Mouse (Mus musculus) liver, embryonic 13.5 days (tissue): ENCODE results near the gene Tbl2. TPM values are rescaled to one million over a fixed set of nuclear protein-coding genes. Genes with fewer than 3 reads are reported as not detected.

ENCODE experiments used
- ATAC-seq: fragments of 200-750 bp; cut with Nextera tagmentation; 2 replicates; pipeline ENCODE4 v1.8.0; 2017; ENCODE audit warnings: low read depth, mild to moderate bottlenecking, moderate number of reproducible peaks, moderate library complexity
- DNase-seq: peaks from one replicate; pipeline ENCODE4 v3.0.0; 2022
- H3K27ac ChIP-seq: fragments of 300-500 bp; sonication (generic); 2 replicates; pipeline ENCODE4 v1.5.1; 2015; ENCODE audit warnings: moderate library complexity, mild to moderate bottlenecking, inconsistent platforms
- H3K27me3 ChIP-seq: fragments of 300-500 bp; sonication (generic); 2 replicates; pipeline ENCODE4 v1.6.1; 2015; ENCODE audit warnings: mild to moderate bottlenecking, inconsistent platforms
- H3K36me3 ChIP-seq: fragments of 300-500 bp; sonication (generic); 2 replicates; pipeline ENCODE4 v1.6.1; 2015; ENCODE audit warnings: mild to moderate bottlenecking, inconsistent platforms
- H3K4me1 ChIP-seq: fragments of 300-500 bp; sonication (generic); replicated peaks from 2 replicates; pipeline ENCODE4 v1.6.1; 2015; ENCODE audit warnings: inconsistent platforms
- H3K4me2 ChIP-seq: fragments of 300-500 bp; sonication (generic); 2 replicates; pipeline ENCODE4 v1.6.1; 2015; ENCODE audit warnings: inconsistent platforms, mild to moderate bottlenecking, moderate library complexity
- H3K4me3 ChIP-seq: fragments of 300-500 bp; sonication (generic); replicated peaks from 2 replicates; pipeline ENCODE4 v1.5.1; 2015; ENCODE audit warnings: mild to moderate bottlenecking, inconsistent platforms
- H3K9ac ChIP-seq: fragments of 300-500 bp; sonication (generic); 2 replicates; pipeline ENCODE4 v1.6.1; 2015; ENCODE audit warnings: mild to moderate bottlenecking, inconsistent platforms
- H3K9me3 ChIP-seq: fragments of 300-500 bp; sonication (generic); replicated peaks from 2 replicates; pipeline ENCODE4 v1.6.1; 2016; ENCODE audit warnings: inconsistent platforms
- WGBS: fragments of 180-500 bp; shearing (Covaris S2); methylation state at CpG from one replicate; pipeline ENCODE4 v1.1.7; 2015; ENCODE audit not compliant: insufficient replicate concordance; 5-methylcytosine and 5-hydroxymethylcytosine counted together
- polyA plus RNA-seq: library from polyadenylated mRNA; unstranded; fragments of >200 nt; fragmentation: Nextera tagmentation; extraction: Ambion mirVana; gene quantifications from 2 replicates; pipeline ENCODE4 v1.2.1, GENCODE M21; 2015

The Tbl2 gene
- polyA plus RNA-seq, 1 experiment from 2014 or later: 13.6 TPM

DNA sequence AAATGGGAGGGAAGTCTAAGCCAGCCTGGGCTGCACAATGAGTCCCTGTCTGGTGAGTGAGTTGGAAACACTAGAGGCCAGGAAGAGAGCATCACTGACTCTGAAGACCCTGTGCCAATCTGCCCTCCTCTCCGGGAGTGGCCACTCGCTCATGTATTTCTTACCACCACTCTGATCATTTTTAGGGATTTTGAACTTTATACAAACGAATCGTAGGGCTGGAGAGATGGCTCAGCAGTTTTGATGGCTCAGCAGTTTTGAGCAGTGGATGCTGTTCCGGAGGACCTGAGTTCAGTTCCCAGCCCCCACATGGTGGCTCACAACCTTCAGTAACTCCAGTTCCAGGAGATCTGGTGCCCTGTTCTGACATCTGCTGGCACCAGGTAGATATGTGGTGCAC, 23.5 kb downstream of the Tbl2 start:
- Histone ChIP-seq H3K27me3 (no peaks in the 10 kb centered on the region), H3K4me3 (no peak overlapping the region), H3K27ac (no peak overlapping the region), H3K36me3 (peaks cover 69% of the 10 kb centered on the region), H3K4me1 (peaks cover 38% of the 10 kb centered on the region), H3K9ac (no peak overlapping the region), H3K4me2 (no peak overlapping the region), H3K9me3 (no peaks in the 10 kb centered on the region)
- WGBS: 90% methylated on average over 5 of the region's 5 CpGs
- DNase-seq (no peak), ATAC-seq (no peak)

DNA sequence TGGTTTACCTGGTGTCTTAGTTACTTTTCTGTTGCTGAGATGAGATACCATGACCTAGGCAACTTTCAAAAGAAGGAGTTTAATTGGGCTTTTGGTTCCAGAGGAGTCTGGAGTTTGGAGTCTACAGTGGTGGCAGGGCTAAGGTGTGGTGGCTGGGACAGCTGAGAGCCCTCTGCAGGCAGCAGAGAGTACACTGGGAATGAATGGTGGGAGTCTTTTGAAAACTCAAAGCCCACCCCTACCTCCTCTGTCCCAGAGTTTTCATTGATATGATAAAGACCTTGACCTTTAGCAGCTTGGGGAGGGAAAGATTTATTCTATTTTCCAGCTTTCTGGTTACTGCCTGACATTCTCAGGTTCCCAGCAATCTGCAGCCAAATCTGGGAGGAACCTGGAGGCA, 25.6 kb downstream of the Tbl2 start:
- Histone ChIP-seq H3K4me2 (no peak overlapping the region), H3K4me1 (peaks cover 26% of the 10 kb centered on the region), H3K27me3 (no peaks in the 10 kb centered on the region), H3K9me3 (no peaks in the 10 kb centered on the region), H3K4me3 (no peak overlapping the region), H3K27ac (no peak overlapping the region), H3K9ac (no peak overlapping the region), H3K36me3 (peaks cover 90% of the 10 kb centered on the region)
- no peak for ATAC-seq
- no peak for DNase-seq

DNA sequence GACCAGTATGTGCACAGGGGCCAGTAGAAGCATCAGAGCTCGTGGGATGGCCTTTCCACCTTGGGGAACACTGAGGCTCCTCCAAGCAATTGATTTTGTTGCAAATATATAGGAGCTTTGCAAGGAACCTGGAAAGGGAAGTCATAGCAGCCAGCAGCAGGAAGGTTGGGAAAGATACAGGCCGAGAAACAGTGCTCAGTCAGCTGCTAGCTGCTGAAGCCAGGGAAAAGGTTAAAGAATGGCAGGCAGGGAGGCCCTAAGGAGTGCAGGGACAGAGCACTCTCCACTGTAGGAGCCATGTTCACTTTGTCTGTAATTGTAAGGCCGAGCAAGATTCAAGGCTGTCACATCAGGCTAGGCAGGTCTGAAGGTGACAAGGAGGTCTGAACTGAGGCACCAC, 29.1 kb downstream of the Tbl2 start:
- no peak overlapping the region for H3K4me2 ChIP-seq
- 68% methylated on average over 3 of the region's 3 CpGs for WGBS
- ATAC-seq: no peak
- DNase-seq: no peak
- H3K27me3 ChIP-seq: no peaks in the 10 kb centered on the region
- no peak overlapping the region for H3K9ac ChIP-seq
- H3K27ac ChIP-seq: 0 out of 2 replicates have a peak overlapping the region, but pooled peaks have one; percentile 36
- peaks cover 87% of the 10 kb centered on the region for H3K36me3 ChIP-seq
- H3K9me3 ChIP-seq: no peaks in the 10 kb centered on the region
- H3K4me3 ChIP-seq: no peak overlapping the region
- peaks cover 10% of the 10 kb centered on the region for H3K4me1 ChIP-seq

DNA sequence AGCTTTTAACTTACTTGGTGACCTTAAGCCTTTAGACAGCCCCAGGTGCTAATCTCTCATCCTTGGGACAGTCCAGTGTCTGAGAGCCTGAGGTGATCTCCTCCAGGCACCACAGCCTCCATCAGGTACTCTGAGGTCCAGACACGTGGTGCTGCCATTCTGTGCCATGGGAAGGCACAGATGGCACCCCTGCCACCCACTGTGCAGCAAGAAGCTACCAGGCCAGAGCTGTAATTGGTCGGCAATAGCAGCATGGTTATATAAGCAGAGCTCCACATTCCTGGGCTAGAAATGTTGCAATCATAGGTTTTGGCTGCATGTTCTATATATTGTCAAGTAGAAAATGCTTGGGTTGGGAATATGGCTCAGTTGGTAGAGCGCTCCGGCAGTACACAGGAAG, 29.5 kb downstream of the Tbl2 start:
- DNase-seq: no peak
- 84% methylated on average over 4 of the region's 4 CpGs for WGBS

DNA sequence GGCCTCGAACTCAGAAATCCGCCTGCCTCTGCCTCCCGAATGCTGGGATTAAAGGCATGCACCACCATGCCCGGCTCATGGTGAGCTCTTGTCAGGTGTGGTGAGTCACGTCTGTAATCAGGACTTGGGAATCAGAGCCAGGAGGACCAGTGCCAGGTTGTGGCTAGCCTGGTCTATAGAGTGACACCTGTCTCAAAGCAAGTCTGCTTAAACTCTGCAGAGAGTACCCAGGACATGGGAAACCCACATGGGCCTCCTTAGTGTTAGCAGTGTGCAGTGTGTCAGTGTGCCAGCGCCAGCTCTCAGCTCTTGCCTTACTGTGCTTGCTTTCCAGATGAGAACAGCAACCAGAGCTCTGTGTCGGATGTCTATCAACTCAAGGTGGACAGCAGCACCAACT, 30.2 kb downstream of the Tbl2 start:
- no peaks in the 10 kb centered on the region for H3K9me3 ChIP-seq
- no peak for DNase-seq
- ATAC-seq: no peak
- H3K4me1 ChIP-seq: peaks cover 11% of the 10 kb centered on the region
- no peak overlapping the region for H3K4me2 ChIP-seq
- peaks cover 76% of the 10 kb centered on the region for H3K36me3 ChIP-seq
- WGBS: 83% methylated on average over 7 of the region's 7 CpGs
- no peak overlapping the region for H3K9ac ChIP-seq
- no peaks in the 10 kb centered on the region for H3K27me3 ChIP-seq
- H3K27ac ChIP-seq: no peak overlapping the region
- H3K4me3 ChIP-seq: no peak overlapping the region

More for the DNA sequence above, 29.5 kb downstream of the Tbl2 start:
- H3K9ac ChIP-seq: no peak overlapping the region
- H3K4me3 ChIP-seq: no peak overlapping the region
- H3K9me3 ChIP-seq: no peaks in the 10 kb centered on the region
- H3K36me3 ChIP-seq: peaks cover 83% of the 10 kb centered on the region
- H3K4me2 ChIP-seq: no peak overlapping the region
- peaks cover 11% of the 10 kb centered on the region for H3K4me1 ChIP-seq
- no peak for ATAC-seq
- H3K27me3 ChIP-seq: no peaks in the 10 kb centered on the region
- no peak overlapping the region for H3K27ac ChIP-seq

DNA sequence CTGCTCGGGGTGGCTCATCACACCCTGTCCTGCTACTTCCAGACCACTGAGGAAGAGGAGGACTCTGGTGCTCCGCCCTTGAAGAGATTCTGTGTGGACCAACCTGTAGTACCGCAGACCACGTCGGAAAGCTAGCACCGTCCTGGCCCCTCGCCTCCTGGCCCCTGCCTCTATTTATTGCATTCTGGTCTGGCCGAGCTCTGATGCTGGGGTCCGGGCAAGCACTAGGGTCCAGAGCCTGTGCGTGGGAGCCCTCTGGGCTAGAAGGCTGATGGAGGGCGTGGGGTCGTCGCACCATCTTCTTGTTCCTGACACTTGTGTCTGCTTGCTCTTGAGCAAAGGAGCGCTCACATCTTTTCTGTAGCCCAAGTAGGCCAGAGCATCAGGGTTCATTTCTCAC, 31.3 kb downstream of the Tbl2 start:
- WGBS: 90% methylated on average over 14 of the region's 14 CpGs
- H3K9me3 ChIP-seq: no peaks in the 10 kb centered on the region
- H3K4me1 ChIP-seq: peaks cover 20% of the 10 kb centered on the region
- no peak overlapping the region for H3K9ac ChIP-seq
- H3K36me3 ChIP-seq: peaks cover 66% of the 10 kb centered on the region
- H3K27me3 ChIP-seq: no peaks in the 10 kb centered on the region
- no peak overlapping the region for H3K4me2 ChIP-seq
- DNase-seq: no peak
- ATAC-seq: no peak
- H3K4me3 ChIP-seq: no peak overlapping the region
- no peak overlapping the region for H3K27ac ChIP-seq

DNA sequence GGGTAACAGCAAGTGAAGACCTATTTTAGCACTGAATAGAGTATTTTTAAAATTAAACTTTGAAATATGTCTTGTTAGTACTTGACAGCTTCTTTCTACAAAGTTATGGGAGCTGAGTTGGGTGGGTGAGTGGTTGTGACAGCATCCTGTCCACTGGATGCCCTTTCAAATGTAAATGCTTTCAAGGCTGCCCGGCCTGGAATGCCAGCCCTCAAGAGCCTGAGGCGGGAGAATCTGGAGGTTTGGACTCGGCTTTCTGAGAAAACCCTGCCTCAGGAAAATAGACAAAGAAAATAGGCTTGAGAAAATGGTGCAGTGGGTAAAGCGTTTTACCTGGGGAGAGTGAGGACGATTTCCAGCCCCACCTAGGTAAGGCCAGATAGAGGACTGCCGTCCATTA, 32.3 kb downstream of the Tbl2 start:
- DNase-seq (no peak), ATAC-seq (no peak)
- no peaks in the 10 kb centered on the region for H3K9me3 ChIP-seq
- no peaks in the 10 kb centered on the region for H3K27me3 ChIP-seq
- no peak overlapping the region for H3K27ac ChIP-seq
- H3K4me1 ChIP-seq: peaks cover 27% of the 10 kb centered on the region
- peaks cover 61% of the 10 kb centered on the region for H3K36me3 ChIP-seq
- H3K4me3 ChIP-seq: no peak overlapping the region
- no peak overlapping the region for H3K4me2 ChIP-seq
- H3K9ac ChIP-seq: no peak overlapping the region
- WGBS: 77% methylated on average over 6 of the region's 6 CpGs

DNA sequence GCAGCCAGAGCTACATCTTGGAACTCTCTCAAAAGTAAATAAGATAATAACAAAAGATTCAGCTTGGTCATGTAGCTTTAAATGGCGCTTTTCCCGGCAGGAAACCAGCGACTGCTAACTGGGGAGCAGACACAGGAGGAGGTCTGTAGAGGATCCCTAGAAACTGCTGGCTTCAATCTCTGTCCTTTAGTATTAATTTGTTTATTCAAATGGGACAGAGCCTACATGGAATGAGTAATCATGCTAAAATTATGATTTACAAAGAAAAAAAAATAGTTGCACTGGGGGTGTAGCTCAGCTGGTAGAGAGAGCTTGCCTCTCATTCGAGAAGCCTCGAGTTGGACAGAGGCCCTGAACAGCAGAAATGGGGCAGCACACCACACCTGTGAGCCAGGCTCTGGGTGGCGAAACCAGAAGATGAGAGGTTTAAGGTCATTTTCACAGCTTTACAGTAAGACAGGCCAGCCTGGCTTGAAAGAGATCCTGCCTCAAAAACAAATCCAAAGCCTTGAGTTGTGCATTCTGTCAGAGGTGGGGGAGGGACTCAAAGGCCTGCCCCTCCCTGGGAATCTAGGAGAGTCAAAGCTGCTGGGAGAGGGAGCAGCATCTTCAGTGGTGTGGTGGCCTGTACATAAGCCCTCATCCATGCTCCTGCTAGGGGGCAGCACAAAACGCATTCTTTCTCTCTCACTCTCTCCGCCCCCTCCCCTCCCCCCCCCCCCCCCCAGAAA, 33.8 kb downstream of the Tbl2 start:
- H3K4me1 ChIP-seq: peaks cover 25% of the 10 kb centered on the region
- no peak overlapping the region for H3K4me3 ChIP-seq
- H3K27ac ChIP-seq: peak overlapping the region; percentile 57
- peaks cover 46% of the 10 kb centered on the region for H3K36me3 ChIP-seq
- no peak overlapping the region for H3K9ac ChIP-seq
- ATAC-seq (no peak), DNase-seq (no peak)
- H3K27me3 ChIP-seq: no peaks in the 10 kb centered on the region
- WGBS: 65% methylated on average over 8 of the region's 8 CpGs
- no peaks in the 10 kb centered on the region for H3K9me3 ChIP-seq
- no peak overlapping the region for H3K4me2 ChIP-seq

DNA sequence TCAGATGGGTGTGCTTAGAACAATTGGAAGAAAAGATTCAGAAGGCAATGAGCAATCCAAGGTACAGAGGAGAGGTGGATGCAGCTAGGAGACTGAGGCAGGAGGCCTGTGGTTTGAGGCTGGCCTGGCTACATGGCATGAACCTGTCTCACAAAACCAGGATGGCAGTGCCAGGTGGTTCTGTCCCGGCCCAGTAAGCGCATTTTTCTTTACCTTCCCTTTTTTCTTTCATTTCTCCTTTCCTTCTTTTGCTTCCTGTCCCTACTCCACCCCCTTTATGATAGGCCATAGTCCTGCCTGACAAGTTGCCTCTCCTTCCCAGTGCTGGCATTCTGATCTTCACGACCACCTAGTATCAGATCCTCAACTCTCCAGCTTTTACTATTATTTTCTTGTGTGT, 35.6 kb downstream of the Tbl2 start:
- peaks cover 42% of the 10 kb centered on the region for H3K36me3 ChIP-seq
- H3K9me3 ChIP-seq: no peaks in the 10 kb centered on the region
- peak overlapping the region; percentile 63 for H3K27ac ChIP-seq
- ATAC-seq (no peak), DNase-seq (no peak)
- no peak overlapping the region for H3K4me2 ChIP-seq
- no peak overlapping the region for H3K4me3 ChIP-seq
- no peak overlapping the region for H3K9ac ChIP-seq
- H3K27me3 ChIP-seq: no peaks in the 10 kb centered on the region
- peaks cover 42% of the 10 kb centered on the region for H3K4me1 ChIP-seq
- WGBS: 83% methylated on average over 3 of the region's 3 CpGs

DNA sequence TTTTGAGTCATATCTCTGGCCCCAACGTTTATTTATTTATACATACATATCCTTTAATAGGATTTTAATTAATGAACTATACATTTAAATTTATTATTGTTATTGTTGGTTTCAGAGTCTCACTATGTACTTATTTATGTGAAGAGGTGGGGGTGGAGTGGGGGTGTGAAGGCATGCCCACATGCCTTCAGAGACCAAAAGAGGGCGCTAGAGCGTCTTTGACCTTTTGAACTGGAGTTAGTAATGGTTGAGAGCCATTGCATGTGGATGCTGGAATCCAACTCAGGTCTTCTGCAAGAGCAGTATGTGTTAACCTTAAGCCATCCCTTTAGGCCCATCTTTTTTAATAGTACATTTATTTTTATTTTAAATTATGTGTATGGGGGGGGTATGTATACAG, 36.1 kb downstream of the Tbl2 start:
- peak overlapping the region; percentile 99; the same call in 1 of the 2 replicates for H3K4me3 ChIP-seq
- H3K9ac ChIP-seq: no peak overlapping the region; the same call in 1 of the 2 replicates
- ATAC-seq: no peak

DNA sequence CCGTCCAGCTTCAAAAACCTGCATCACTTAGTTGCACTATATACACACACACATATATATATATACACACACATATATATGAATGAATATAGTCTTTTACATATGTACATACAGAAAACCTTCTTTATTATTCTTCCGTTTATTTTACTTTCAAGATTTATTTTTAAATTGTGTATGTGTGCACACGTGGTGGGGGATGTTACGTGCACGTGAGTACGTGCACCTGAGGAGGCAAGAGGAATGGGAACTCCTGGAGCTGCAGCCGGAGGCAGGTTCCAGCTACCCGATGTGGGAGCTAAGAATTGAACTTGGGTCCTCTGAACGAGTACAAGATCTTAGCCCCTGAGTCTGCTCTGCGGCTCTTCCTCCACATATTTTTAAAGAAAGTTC, 36.8 kb downstream of the Tbl2 start:
- H3K4me3 ChIP-seq: peak overlapping the region; percentile 99
- peak overlapping the region; percentile 83 for H3K4me2 ChIP-seq
- no peaks in the 10 kb centered on the region for H3K9me3 ChIP-seq
- H3K36me3 ChIP-seq: peaks cover 37% of the 10 kb centered on the region
- no peak for ATAC-seq
- H3K9ac ChIP-seq: peak overlapping the region; percentile 98
- H3K27ac ChIP-seq: peak overlapping the region; percentile 96
- no peak for DNase-seq
- WGBS: 18% methylated on average over 10 of the region's 10 CpGs
- no peaks in the 10 kb centered on the region for H3K27me3 ChIP-seq
- H3K4me1 ChIP-seq: peaks cover 52% of the 10 kb centered on the region

More for the DNA sequence above, 36.1 kb downstream of the Tbl2 start:
- H3K4me2 ChIP-seq: peak overlapping the region; percentile 83
- H3K27me3 ChIP-seq: no peaks in the 10 kb centered on the region
- no peaks in the 10 kb centered on the region for H3K9me3 ChIP-seq
- peaks cover 48% of the 10 kb centered on the region for H3K4me1 ChIP-seq
- peak; percentile 41 for DNase-seq
- peaks cover 41% of the 10 kb centered on the region for H3K36me3 ChIP-seq
- WGBS: 18% methylated on average over 3 of the region's 3 CpGs
- peak overlapping the region; percentile 96; the same call in 1 of the 2 replicates for H3K27ac ChIP-seq
